In the genomic region with DNA sequence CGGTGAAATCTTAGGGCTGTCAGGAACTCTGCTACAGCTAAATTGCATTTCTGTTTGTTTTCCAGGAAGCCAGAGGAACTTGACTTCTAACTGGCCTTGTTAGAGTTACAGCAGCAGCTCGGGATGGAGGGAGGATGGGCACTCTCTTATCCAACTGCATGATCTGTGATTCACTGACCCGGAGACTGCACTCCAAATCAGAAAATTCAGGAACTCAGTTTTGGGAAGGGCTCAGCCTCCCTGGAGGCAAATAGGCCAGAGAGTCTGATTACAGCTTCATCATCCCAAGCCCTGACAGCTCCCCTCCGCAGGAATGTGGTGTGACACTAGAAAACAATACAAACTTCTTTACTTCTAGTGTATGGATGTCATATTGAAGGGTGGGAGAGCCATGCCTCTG, we compare ENCODE assay signal across 20 mouse cellular contexts. TPM values are rescaled to one million over a fixed set of nuclear protein-coding genes. Genes with fewer than 3 reads are reported as not detected.
A peak's percentile ranks its signal among the peaks of the same experiment; 100 is the strongest.
DNase-seq lines count a peak whose midpoint lies in the region; ATAC-seq lines count a peak whose summit lies in the region.
"Had no signal": no experiment of that assay in that cellular context is flagged by ENCODE, and none has a peak within 500 bp of the region (broad histone marks: within the 10 kb centered on the region; RNA-seq: fewer than 3 reads in every experiment).

No protein-coding gene starts in this region.

- H3K36me3 ChIP-seq in midbrain, embryonic 15.5 days (replicated peaks), result no peaks in the 10 kb centered on the region
- H3K36me3 ChIP-seq: embryonic facial prominence, embryonic 13.5 days; heart, embryonic 12.5 days; hindbrain, embryonic 10.5 days had no signal

- no peak overlapping the region for H3K4me2 ChIP-seq in midbrain, embryonic 15.5 days
- H3K4me2 ChIP-seq: embryonic facial prominence, embryonic 13.5 days; heart, embryonic 12.5 days had no signal

- peak; percentile 43 for DNase-seq in embryo, embryonic 10 days (ENCODE audit: low spot score)
- no peak for DNase-seq in embryo, embryonic 9.5 days (ENCODE audit: extremely low spot score)
- DNase-seq in retina, postnatal 1 day, result peak; percentile 9
- DNase-seq in retina, embryonic 14.5 days (ENCODE audit: low spot score), result no peak
- peak; percentile 45 for DNase-seq in adipocyte (ENCODE audit: low spot score)
- peak; percentile 9 for DNase-seq in yolk sac, embryonic 10.5 days (ENCODE audit: low spot score)
- DNase-seq: adrenal gland, postnatal 10 days; cerebellum, adult 11 months; cerebellum, adult 8-10 months; cerebellum, postnatal 14 days; heart, adult 2 months had no signal

- 47% methylated on average over 4 of the region's 4 CpGs for WGBS in midbrain, embryonic 15.5 days

- H3K9ac ChIP-seq in midbrain, embryonic 15.5 days, result no peak overlapping the region
- H3K9ac ChIP-seq: embryonic facial prominence, embryonic 13.5 days; heart, embryonic 12.5 days had no signal

- H3K4me1 ChIP-seq in midbrain, embryonic 15.5 days, result no peaks in the 10 kb centered on the region

- H3K27ac ChIP-seq in midbrain, embryonic 15.5 days, result no peak overlapping the region
- H3K27ac ChIP-seq: embryonic facial prominence, embryonic 13.5 days; heart, adult 2 months; hindbrain, embryonic 10.5 days had no signal

- H3K4me3 ChIP-seq in midbrain, embryonic 15.5 days, result no peak overlapping the region
- H3K4me3 ChIP-seq: embryonic facial prominence, embryonic 13.5 days; heart, adult 2 months; heart, embryonic 12.5 days; hindbrain, embryonic 10.5 days had no signal

- H3K27me3 ChIP-seq in midbrain, embryonic 15.5 days (replicated peaks), result no peaks in the 10 kb centered on the region
- H3K27me3 ChIP-seq: embryonic facial prominence, embryonic 13.5 days had no signal

- ATAC-seq in frontal cortex, adult (ENCODE audit: low TSS enrichment), result no peak
- ATAC-seq in midbrain, embryonic 15.5 days (replicated peaks), result no peak
- ATAC-seq: forebrain, embryonic 14.5 days; hindbrain, embryonic 16.5 days; inflammation-experienced regulatory T-cells, adult 6 months; intestine, postnatal 0 days had no signal

- no peaks in the 10 kb centered on the region for H3K9me3 ChIP-seq in midbrain, embryonic 15.5 days
- H3K9me3 ChIP-seq: embryonic facial prominence, embryonic 13.5 days; heart, embryonic 12.5 days; hindbrain, embryonic 10.5 days had no signal

RNA-seq across cellular contexts. Expression of gene Znrf2, which starts 49.0 kb away (rescaled TPM):
- polyA plus RNA-seq in midbrain, embryonic 15.5 days (2015; fragmentation: Nextera tagmentation; extraction: Ambion mirVana), result 6.3 and 6.6 TPM in 2 replicates

Comparison
In these comparisons a context has a peak if more than half of its experiments do, and no peak if none do; other contexts are left out.
1. DNase-seq: peak in embryo, embryonic 10 days (single experiment), retina, postnatal 1 day (single experiment), adipocyte (single experiment) and yolk sac, embryonic 10.5 days (single experiment); none in embryo, embryonic 9.5 days (single experiment) and retina, embryonic 14.5 days (single experiment).